Mouse (Mus musculus) ZHBTc4 (cell line): ENCODE results near the gene Plgrkt.
A peak's percentile ranks its signal among the peaks of the same experiment; 100 is the strongest.
"Not testable (repeated sequence)": the region's sequence is repeated elsewhere in the genome, so short reads cannot be mapped to it uniquely, and the experiment has no call there.

Experiments
- DNase-seq: peaks from one replicate; pipeline ENCODE4 v3.0.0-alpha.2; 2011; ENCODE audit warnings: low read depth, low spot score

Gene Plgrkt

GRCm38 (mm10) chr19:29366969-29367622, at the start of gene Plgrkt, which contains the start of gene Cd274:
Gene Plgrkt (minus strand): TSS chr19:29367390.
Gene Cd274 (plus strand): TSS chr19:29367455.
- peak; percentile 70 for DNase-seq

GRCm38 (mm10) chr19:29416393-29416902, 49.3 kb upstream of the Plgrkt start:
- DNase-seq: no peak

- not testable (repeated sequence) for DNase-seq
Observed at GRCm38 (mm10) chr19:29414917-29415316, 47.7 kb upstream of the Plgrkt start.

- peak; percentile 29 for DNase-seq
Observed at GRCm38 (mm10) chr19:29414513-29414912, 47.3 kb upstream of the Plgrkt start.

GRCm38 (mm10) chr19:29412476-29413420, 45.6 kb upstream of the Plgrkt start:
- DNase-seq: no peak

- no peak for DNase-seq
Observed at GRCm38 (mm10) chr19:29410619-29411018, 43.4 kb upstream of the Plgrkt start, which contains the start of gene Pdcd1lg2. Gene Pdcd1lg2 (plus strand): TSS chr19:29410919.

GRCm38 (mm10) chr19:29406042-29407017, 39.1 kb upstream of the Plgrkt start:
- DNase-seq: no peak

GRCm38 (mm10) chr19:29405388-29405787, 38.2 kb upstream of the Plgrkt start:
- DNase-seq: no peak

- DNase-seq: no peak
Observed at GRCm38 (mm10) chr19:29403251-29403650, 36.1 kb upstream of the Plgrkt start.

- DNase-seq: no peak
Observed at GRCm38 (mm10) chr19:29402621-29403020, 35.4 kb upstream of the Plgrkt start.

GRCm38 (mm10) chr19:29400466-29400865, 33.3 kb upstream of the Plgrkt start:
- DNase-seq: no peak

- DNase-seq: no peak
Observed at GRCm38 (mm10) chr19:29399786-29400185, 32.6 kb upstream of the Plgrkt start.

- DNase-seq: no peak
Observed at GRCm38 (mm10) chr19:29396353-29396752, 29.2 kb upstream of the Plgrkt start.

- DNase-seq: no peak
Observed at GRCm38 (mm10) chr19:29394721-29395120, 27.5 kb upstream of the Plgrkt start.

- DNase-seq: no peak
Observed at GRCm38 (mm10) chr19:29393333-29393732, 26.1 kb upstream of the Plgrkt start.

- DNase-seq: no peak
Observed at GRCm38 (mm10) chr19:29391279-29391678, 24.1 kb upstream of the Plgrkt start.

- no peak for DNase-seq
Observed at GRCm38 (mm10) chr19:29390483-29390882, 23.3 kb upstream of the Plgrkt start.

GRCm38 (mm10) chr19:29388818-29389217, 21.6 kb upstream of the Plgrkt start:
- DNase-seq: no peak

- DNase-seq: no peak
Observed at GRCm38 (mm10) chr19:29385822-29386221, 18.6 kb upstream of the Plgrkt start.

- no peak for DNase-seq
Observed at GRCm38 (mm10) chr19:29384994-29385393, 17.8 kb upstream of the Plgrkt start.

- DNase-seq: no peak
Observed at GRCm38 (mm10) chr19:29384412-29384811, 17.2 kb upstream of the Plgrkt start.
